Mouse (Mus musculus): ENCODE data around the gene Zfp986. TPM values are rescaled to one million over a fixed set of nuclear protein-coding genes. Genes with fewer than 3 reads are reported as not detected.

The Zfp986 gene
- polyA plus RNA-seq (2012; rRNA removed; ENCODE audit: low replicate concordance), result not detected in 2 replicates

DNA sequence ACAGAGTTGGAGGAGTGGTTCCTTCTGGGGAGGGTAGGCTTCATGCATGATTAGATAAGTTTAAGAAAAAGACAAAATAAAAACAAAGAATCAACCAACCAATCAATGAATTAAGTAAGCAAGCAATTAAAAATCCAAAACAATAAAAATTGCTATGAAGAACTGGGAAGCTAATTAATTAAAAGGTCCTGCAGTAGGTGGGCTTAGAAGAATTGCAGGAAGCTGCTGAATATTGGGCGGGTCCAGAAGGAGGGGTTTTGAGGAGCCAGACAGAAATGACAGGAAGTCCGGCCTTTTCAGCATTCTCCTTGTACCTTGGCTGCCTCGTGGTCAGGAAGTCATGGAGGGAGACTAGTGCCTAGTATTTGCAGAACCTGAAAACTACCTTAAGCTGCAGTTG, at the start of gene Zfp986:
TSS of gene Zfp986 (plus strand) at position 301 of the 400 bp plus-strand sequence.

Other genes with a start within 250 kb of the Zfp986 start
- 0.07 TPM in 1 of 2 replicates, not detected in the other for gene Zfp980, start 198.1 kb upstream of the Zfp986 start, polyA plus RNA-seq (2012; rRNA removed; ENCODE audit: low replicate concordance)
- not detected in 2 replicates for gene Zfp987, start 228.5 kb downstream of the Zfp986 start, polyA plus RNA-seq (2012; rRNA removed; ENCODE audit: low replicate concordance)